28 mouse cellular contexts compared by ENCODE assay signal in genomic region chr2:126652929-126653328, GRCm38 (mm10). TPM values are rescaled to one million over a fixed set of nuclear protein-coding genes. Genes with fewer than 3 reads are reported as not detected.
A peak's percentile ranks its signal among the peaks of the same experiment; 100 is the strongest.
DNase-seq lines count a peak whose midpoint lies in the region; ATAC-seq and TF ChIP-seq lines count a peak whose summit lies in the region.
"Had no signal": no experiment of that assay in that cellular context is flagged by ENCODE, and none has a peak within 500 bp of the region (broad histone marks: within the 10 kb centered on the region; RNA-seq: fewer than 3 reads in every experiment).

No protein-coding gene starts in this region.

- no peak overlapping the region for H3K27ac ChIP-seq in kidney, adult 2 months (ENCODE audit: insufficient read depth, low read depth, low read length)
- H3K27ac ChIP-seq in kidney, embryonic 14.5 days (ENCODE audit: low read depth, low read length): no peak overlapping the region
- peak overlapping the region; percentile 21 for H3K27ac ChIP-seq in kidney, embryonic 16.5 days (ENCODE audit: low read length)
- H3K27ac ChIP-seq: embryonic facial prominence, embryonic 12.5 days; embryonic facial prominence, embryonic 15.5 days; gastrocnemius, adult 2 months; heart, embryonic 15.5 days; hindbrain, embryonic 10.5 days; hindbrain, embryonic 13.5 days had no signal

- H3K9ac ChIP-seq in kidney, embryonic 14.5 days (ENCODE audit: low read depth, low read length): no peak overlapping the region
- no peak overlapping the region for H3K9ac ChIP-seq in kidney, embryonic 16.5 days (replicated peaks; ENCODE audit: low read length)
- H3K9ac ChIP-seq: embryonic facial prominence, embryonic 12.5 days; embryonic facial prominence, embryonic 15.5 days; forebrain, postnatal 0 days; heart, embryonic 12.5 days; heart, embryonic 15.5 days; hindbrain, embryonic 13.5 days had no signal

- H3K4me1 ChIP-seq in kidney, adult 2 months (ENCODE audit: control insufficient read depth, insufficient read depth, low read length): peaks cover 5% of the 10 kb centered on the region; the same call in 1 of the 2 replicates
- H3K4me1 ChIP-seq in kidney, embryonic 14.5 days (ENCODE audit: control insufficient read depth, insufficient read depth, low read length): no peaks in the 10 kb centered on the region
- no peaks in the 10 kb centered on the region for H3K4me1 ChIP-seq in kidney, embryonic 16.5 days (ENCODE audit: insufficient read depth, low read length)
- H3K4me1 ChIP-seq: embryonic facial prominence, embryonic 12.5 days; embryonic facial prominence, embryonic 15.5 days; heart, embryonic 12.5 days; heart, embryonic 15.5 days; hindbrain, embryonic 10.5 days; hindbrain, embryonic 13.5 days had no signal

- peak; percentile 85 for DNase-seq in kidney, adult 2 months
- no peak for DNase-seq in kidney, postnatal 10 days
- DNase-seq in lung, postnatal 25 days (ENCODE audit: low spot score): no peak
- DNase-seq: adrenal gland, postnatal 10 days; adrenal gland, postnatal 36 days; B cell, adult 2 months; cerebellum, adult 18-20 months; cerebellum, adult 9-10 months; cerebellum, postnatal 14 days; forebrain, postnatal 0 days; gastrocnemius, adult 2 months; gastrocnemius, postnatal 14 days; heart, postnatal 10 days; heart, postnatal 36 days had no signal

- no peaks in the 10 kb centered on the region; the same call in 1 of the 2 replicates for H3K27me3 ChIP-seq in kidney, adult 2 months (replicated peaks; ENCODE audit: control insufficient read depth, insufficient read depth, low read length)
- H3K27me3 ChIP-seq in kidney, embryonic 14.5 days (ENCODE audit: control insufficient read depth, insufficient read depth, low read length): no peaks in the 10 kb centered on the region
- no peaks in the 10 kb centered on the region for H3K27me3 ChIP-seq in kidney, embryonic 16.5 days (ENCODE audit: insufficient read depth, low read length)
- H3K27me3 ChIP-seq: CH12.LX; embryonic facial prominence, embryonic 12.5 days; embryonic facial prominence, embryonic 15.5 days; heart, embryonic 12.5 days; heart, embryonic 15.5 days; hindbrain, embryonic 13.5 days; Patski had no signal

- no peak for TF ChIP-seq POLR2A in kidney, adult 2 months (IDR thresholded peaks at IDR 0.05; ENCODE audit: low read depth, low read length)

- no peaks in the 10 kb centered on the region; the same call in 1 of the 2 replicates for H3K36me3 ChIP-seq in kidney, adult 2 months (ENCODE audit: control insufficient read depth, insufficient read depth, low read length)
- peaks cover 37% of the 10 kb centered on the region for H3K36me3 ChIP-seq in kidney, embryonic 14.5 days (ENCODE audit: control insufficient read depth, insufficient read depth, low read length)
- peaks cover 35% of the 10 kb centered on the region for H3K36me3 ChIP-seq in kidney, embryonic 16.5 days (ENCODE audit: insufficient read depth, low read length)

- no peak overlapping the region for H3K4me3 ChIP-seq in kidney, adult 2 months (ENCODE audit: insufficient read depth, low read depth, low read length)
- H3K4me3 ChIP-seq in kidney, embryonic 14.5 days (ENCODE audit: low read length): no peak overlapping the region
- no peak overlapping the region for H3K4me3 ChIP-seq in kidney, embryonic 16.5 days (ENCODE audit: low read length)
- H3K4me3 ChIP-seq: embryonic facial prominence, embryonic 12.5 days; embryonic facial prominence, embryonic 15.5 days; gastrocnemius, adult 2 months; heart, embryonic 12.5 days; heart, embryonic 15.5 days; hindbrain, embryonic 10.5 days; hindbrain, embryonic 13.5 days had no signal

- ATAC-seq in kidney, embryonic 14.5 days (ENCODE audit: low FRiP score, low TSS enrichment): peak; percentile 55; the same call in 1 of the 2 replicates
- ATAC-seq in kidney, embryonic 16.5 days (ENCODE audit: low FRiP score, low TSS enrichment): peak; percentile 92
- ATAC-seq in megakaryocyte, adult 5-6 weeks (ENCODE audit: poor library complexity, severe bottlenecking): no peak
- ATAC-seq: forebrain, embryonic 14.5 days; forebrain, postnatal 0 days; hindbrain, embryonic 16.5 days; Patski had no signal

- WGBS in kidney, adult 2 months: 43% methylated on average over 4 of the region's 4 CpGs
- WGBS in kidney, embryonic 14.5 days: 62% methylated on average over 4 of the region's 4 CpGs
- WGBS in kidney, embryonic 16.5 days: 61% methylated on average over 4 of the region's 4 CpGs

- no peak for TF ChIP-seq CTCF in kidney, adult 2 months (conservative IDR thresholded peaks at IDR 0.05; ENCODE audit: insufficient read depth, insufficient read length, low read depth, low read length)

- no peaks in the 10 kb centered on the region for H3K9me3 ChIP-seq in kidney, embryonic 14.5 days (ENCODE audit: control insufficient read depth, low read length)
- H3K9me3 ChIP-seq in kidney, embryonic 16.5 days (ENCODE audit: low read length): no peaks in the 10 kb centered on the region
- H3K9me3 ChIP-seq: embryonic facial prominence, embryonic 12.5 days; embryonic facial prominence, embryonic 15.5 days; G1E; heart, embryonic 12.5 days; heart, embryonic 15.5 days; hindbrain, embryonic 10.5 days; hindbrain, embryonic 13.5 days had no signal

- no peak overlapping the region for H3K4me2 ChIP-seq in kidney, embryonic 14.5 days (replicated peaks; ENCODE audit: low read depth, low read length)
- no peak overlapping the region for H3K4me2 ChIP-seq in kidney, embryonic 16.5 days (replicated peaks; ENCODE audit: low read depth, low read length)
- H3K4me2 ChIP-seq: embryonic facial prominence, embryonic 12.5 days; embryonic facial prominence, embryonic 15.5 days; heart, embryonic 12.5 days; heart, embryonic 15.5 days; hindbrain, embryonic 13.5 days had no signal

RNA-seq across cellular contexts. Expression of gene Gabpb1, which starts 23.2 kb away (rescaled TPM):
- polyA plus RNA-seq in kidney, adult 2 months (2012; rRNA removed): 11.1 and 11.2 TPM in 2 replicates
- 47.4 and 65.8 TPM in 2 replicates for polyA plus RNA-seq in kidney, embryonic 14.5 days (2014; fragmentation: Nextera tagmentation; extraction: Ambion mirVana)
- polyA plus RNA-seq in kidney, embryonic 16.5 days (2015; fragmentation: Nextera tagmentation; extraction: Ambion mirVana): 58.4 and 59.3 TPM in 2 replicates
- total RNA-seq in megakaryocyte, adult 5-6 weeks (2015): 33.0 and 34.7 TPM in 2 replicates
- total RNA-seq in megakaryocyte, adult 5-6 weeks (2017): 23.5 and 29.8 TPM in 2 replicates

RNA-seq across cellular contexts. Expression of gene Hdc, which starts 33.8 kb away (rescaled TPM):
- 8.1 and 11.7 TPM in 2 replicates for polyA plus RNA-seq in kidney, adult 2 months (2012; rRNA removed)
- polyA plus RNA-seq in kidney, embryonic 14.5 days (2014; fragmentation: Nextera tagmentation; extraction: Ambion mirVana): 16.3 and 45.6 TPM in 2 replicates
- polyA plus RNA-seq in kidney, embryonic 16.5 days (2015; fragmentation: Nextera tagmentation; extraction: Ambion mirVana): 126 and 129 TPM in 2 replicates
- total RNA-seq in megakaryocyte, adult 5-6 weeks (2015): 21.5 and 30.3 TPM in 2 replicates
- 42.8 and 48.0 TPM in 2 replicates for total RNA-seq in megakaryocyte, adult 5-6 weeks (2017)

RNA-seq across cellular contexts. Expression of gene Usp8, which starts 54.2 kb away (rescaled TPM):
- polyA plus RNA-seq in kidney, adult 2 months (2012; rRNA removed): 30.2 and 31.2 TPM in 2 replicates
- polyA plus RNA-seq in kidney, embryonic 14.5 days (2014; fragmentation: Nextera tagmentation; extraction: Ambion mirVana): 18.5 and 41.7 TPM in 2 replicates
- polyA plus RNA-seq in kidney, embryonic 16.5 days (2015; fragmentation: Nextera tagmentation; extraction: Ambion mirVana): 48.9 and 50.7 TPM in 2 replicates
- total RNA-seq in megakaryocyte, adult 5-6 weeks (2015): 65.6 and 66.3 TPM in 2 replicates
- 68.0 and 88.7 TPM in 2 replicates for total RNA-seq in megakaryocyte, adult 5-6 weeks (2017)
